Mouse (Mus musculus) ZHBTc4 (cell line): ENCODE data around the gene Snx8.

Source experiments
- DNase-seq: peaks from one replicate; pipeline ENCODE4 v3.0.0-alpha.2; 2011; ENCODE audit warnings: low read depth, low spot score

Snx8 gene

GRCm38 (mm10) chr5:140388588-140389576 lies at the start of gene Snx8:
Gene Snx8 (minus strand): TSS chr5:140389262.
- DNase-seq, result peak; percentile 99

GRCm38 (mm10) chr5:140425016-140425783 lies 36.1 kb upstream of the Snx8 start:
- no peak for DNase-seq

GRCm38 (mm10) chr5:140420616-140421015 lies 31.6 kb upstream of the Snx8 start:
- DNase-seq, result no peak

- no peak for DNase-seq
Measured at GRCm38 (mm10) chr5:140419442-140420080, 30.5 kb upstream of the Snx8 start.

GRCm38 (mm10) chr5:140418489-140419441 lies 29.7 kb upstream of the Snx8 start, which contains the start of gene Eif3b:
Gene Eif3b (plus strand): TSS chr5:140419328.
- peak; percentile 95 for DNase-seq

GRCm38 (mm10) chr5:140418106-140418488 lies 29.0 kb upstream of the Snx8 start:
- peak; percentile 33 for DNase-seq

- peak; percentile 44 for DNase-seq
Measured at GRCm38 (mm10) chr5:140414647-140415046, 25.6 kb upstream of the Snx8 start.

GRCm38 (mm10) chr5:140411339-140411738 lies 22.3 kb upstream of the Snx8 start:
- peak; percentile 88 for DNase-seq

GRCm38 (mm10) chr5:140408801-140409200 lies 19.7 kb upstream of the Snx8 start:
- peak; percentile 60 for DNase-seq

GRCm38 (mm10) chr5:140406666-140407065 lies 17.6 kb upstream of the Snx8 start:
- DNase-seq, result no peak

GRCm38 (mm10) chr5:140405126-140405525 lies 16.1 kb upstream of the Snx8 start:
- DNase-seq, result no peak

- no peak for DNase-seq
Measured at GRCm38 (mm10) chr5:140402640-140403270, 13.7 kb upstream of the Snx8 start.

- peak; percentile 46 for DNase-seq
Measured at GRCm38 (mm10) chr5:140396166-140396940, 7.3 kb upstream of the Snx8 start.

- DNase-seq, result no peak
Measured at GRCm38 (mm10) chr5:140392701-140393100, 3.6 kb upstream of the Snx8 start.

GRCm38 (mm10) chr5:140391981-140392380 lies 2.9 kb upstream of the Snx8 start:
- no peak for DNase-seq

GRCm38 (mm10) chr5:140391435-140391834 lies 2.4 kb upstream of the Snx8 start:
- no peak for DNase-seq

- no peak for DNase-seq
Measured at GRCm38 (mm10) chr5:140389647-140390046, 585 bp upstream of the Snx8 start.

GRCm38 (mm10) chr5:140387816-140388510 lies 1.1 kb downstream of the Snx8 start:
- no peak for DNase-seq

GRCm38 (mm10) chr5:140387236-140387635 lies 1.8 kb downstream of the Snx8 start:
- DNase-seq, result no peak
